Mouse (Mus musculus): ENCODE measurements around the gene Trim40.
"Not testable (repeated sequence)": the region's sequence is repeated elsewhere in the genome, so short reads cannot be mapped to it uniquely, and the experiment has no call there.

The Trim40 gene

GRCm38 (mm10) chr17:36893387-36893786, 3.5 kb upstream of the Trim40 start:
- no peak for DNase-seq (ENCODE audit: low read depth, low spot score)

GRCm38 (mm10) chr17:36892362-36892761, 2.4 kb upstream of the Trim40 start:
- no peak for DNase-seq (ENCODE audit: low read depth, low spot score)

- DNase-seq (ENCODE audit: low read depth, low spot score) = not testable (repeated sequence)
Measured at GRCm38 (mm10) chr17:36891496-36891895, 1.6 kb upstream of the Trim40 start.

GRCm38 (mm10) chr17:36885132-36885790, 4.7 kb downstream of the Trim40 start:
- DNase-seq (ENCODE audit: low read depth, low spot score) = no peak

- no peak for DNase-seq (ENCODE audit: low read depth, low spot score)
Measured at GRCm38 (mm10) chr17:36883350-36883749, 6.6 kb downstream of the Trim40 start.

- no peak for DNase-seq (ENCODE audit: low read depth, low spot score)
Measured at GRCm38 (mm10) chr17:36874636-36875035, 15.3 kb downstream of the Trim40 start.

GRCm38 (mm10) chr17:36869955-36870810, 19.7 kb downstream of the Trim40 start:
- DNase-seq (ENCODE audit: low read depth, low spot score) = peak; percentile 54

GRCm38 (mm10) chr17:36869284-36869954, 20.5 kb downstream of the Trim40 start, which contains the start of gene Trim10:
Trim10 (plus strand) TSS chr17:36869574.
- DNase-seq (ENCODE audit: low read depth, low spot score) = peak; percentile 93

GRCm38 (mm10) chr17:36868836-36869235, 21.1 kb downstream of the Trim40 start:
- peak; percentile 53 for DNase-seq (ENCODE audit: low read depth, low spot score)

- DNase-seq (ENCODE audit: low read depth, low spot score) = peak; percentile 64
Measured at GRCm38 (mm10) chr17:36866719-36867527, 23.0 kb downstream of the Trim40 start, which contains the start of gene Trim15. Trim15 (minus strand) TSS chr17:36867210.

GRCm38 (mm10) chr17:36861680-36862079, 28.2 kb downstream of the Trim40 start:
- no peak for DNase-seq (ENCODE audit: low read depth, low spot score)

- no peak for DNase-seq (ENCODE audit: low read depth, low spot score)
Measured at GRCm38 (mm10) chr17:36858181-36858580, 31.7 kb downstream of the Trim40 start.

GRCm38 (mm10) chr17:36856236-36856635, 33.7 kb downstream of the Trim40 start:
- no peak for DNase-seq (ENCODE audit: low read depth, low spot score)

- no peak for DNase-seq (ENCODE audit: low read depth, low spot score)
Measured at GRCm38 (mm10) chr17:36855484-36855883, 34.4 kb downstream of the Trim40 start.

GRCm38 (mm10) chr17:36851627-36852026, 38.3 kb downstream of the Trim40 start:
- DNase-seq (ENCODE audit: low read depth, low spot score) = no peak

GRCm38 (mm10) chr17:36851200-36851599, 38.7 kb downstream of the Trim40 start:
- no peak for DNase-seq (ENCODE audit: low read depth, low spot score)

- DNase-seq (ENCODE audit: low read depth, low spot score) = no peak
Measured at GRCm38 (mm10) chr17:36849992-36850391, 39.9 kb downstream of the Trim40 start.

GRCm38 (mm10) chr17:36848911-36849310, 41.0 kb downstream of the Trim40 start:
- no peak for DNase-seq (ENCODE audit: low read depth, low spot score)

- no peak for DNase-seq (ENCODE audit: low read depth, low spot score)
Measured at GRCm38 (mm10) chr17:36844725-36845124, 45.2 kb downstream of the Trim40 start.

- DNase-seq (ENCODE audit: low read depth, low spot score) = no peak
Measured at GRCm38 (mm10) chr17:36844286-36844719, 45.6 kb downstream of the Trim40 start.

- DNase-seq (ENCODE audit: low read depth, low spot score) = no peak
Measured at GRCm38 (mm10) chr17:36843696-36844095, 46.2 kb downstream of the Trim40 start.

Data from c-Kit-negative CD71-positive TER-119-positive erythroid progenitor cells, embryonic 14.5 days (primary cell).